Mouse (Mus musculus) limb, embryonic 12.5 days (tissue): Measurements from ENCODE around the gene Nfix. TPM values are rescaled to one million over a fixed set of nuclear protein-coding genes. Genes with fewer than 3 reads are reported as not detected.
A peak's percentile ranks its signal among the peaks of the same experiment; 100 is the strongest.

Experiments
- ATAC-seq: fragments of 200-750 bp; cut with Nextera tagmentation; 2 replicates; pipeline ENCODE4 v1.8.0; 2017; ENCODE audit warnings: low read depth, moderate TSS enrichment; ENCODE audit not compliant: insufficient number of reproducible peaks, insufficient read depth, low FRiP score, low TSS enrichment
- H3K27ac ChIP-seq: fragments of 300-500 bp; sonication (generic); 2 replicates; pipeline ENCODE4 v1.5.1; 2016; ENCODE audit warnings: mild to moderate bottlenecking, moderate library complexity
- H3K27me3 ChIP-seq: fragments of 300-500 bp; sonication (generic); 2 replicates; pipeline ENCODE4 v1.6.1; 2016; ENCODE audit warnings: mild to moderate bottlenecking, moderate library complexity
- H3K36me3 ChIP-seq: fragments of 300-500 bp; sonication (generic); 2 replicates; pipeline ENCODE4 v1.6.1; 2016; ENCODE audit warnings: mild to moderate bottlenecking, moderate library complexity
- H3K4me1 ChIP-seq: fragments of 300-500 bp; sonication (generic); replicated peaks from 2 replicates; pipeline ENCODE4 v1.6.1; 2016
- H3K4me2 ChIP-seq: fragments of 300-500 bp; sonication (generic); 2 replicates; pipeline ENCODE4 v1.6.1; 2016; ENCODE audit warnings: mild to moderate bottlenecking, moderate library complexity
- H3K4me3 ChIP-seq: fragments of 300-500 bp; sonication (generic); replicated peaks from 2 replicates; pipeline ENCODE4 v1.5.1; 2016; ENCODE audit warnings: mild to moderate bottlenecking
- H3K9ac ChIP-seq: fragments of 300-500 bp; sonication (generic); replicated peaks from 2 replicates; pipeline ENCODE4 v1.6.1; 2016; ENCODE audit warnings: mild to moderate bottlenecking, moderate library complexity
- H3K9me3 ChIP-seq: fragments of 300-500 bp; sonication (generic); 2 replicates; pipeline ENCODE4 v1.6.1; 2016; ENCODE audit warnings: mild to moderate bottlenecking, moderate library complexity
- WGBS: fragments of 180-500 bp; shearing (Covaris S2); methylation state at CpG from one replicate; pipeline ENCODE4 v1.1.7; 2016; 5-methylcytosine and 5-hydroxymethylcytosine counted together
- polyA plus RNA-seq: library from polyadenylated mRNA; unstranded; fragments of >200 nt; fragmentation: Nextera tagmentation; extraction: Ambion mirVana; gene quantifications from 2 replicates; pipeline ENCODE4 v1.2.1, GENCODE M21; 2016

Gene Nfix
- polyA plus RNA-seq, 1 experiment from 2014 or later = 14.5 TPM

GRCm38 (mm10) chr8:84657680-84658079 is 142.5 kb downstream of the Nfix start:
- no peaks in the 10 kb centered on the region for H3K36me3 ChIP-seq
- peak overlapping the region; percentile 76 for H3K4me2 ChIP-seq
- no peaks in the 10 kb centered on the region for H3K9me3 ChIP-seq
- peak overlapping the region; percentile 100 for H3K27ac ChIP-seq
- H3K27me3 ChIP-seq = no peaks in the 10 kb centered on the region
- 36% methylated on average over 4 of the region's 4 CpGs for WGBS
- no peak overlapping the region for H3K9ac ChIP-seq
- H3K4me3 ChIP-seq = no peak overlapping the region
- peaks cover 63% of the 10 kb centered on the region for H3K4me1 ChIP-seq
- ATAC-seq = no peak

- Histone ChIP-seq H3K4me3 (peak overlapping the region; percentile 37), H3K4me1 (peaks cover 63% of the 10 kb centered on the region), H3K9ac (peak overlapping the region; percentile 69; the same call in 1 of the 2 replicates)
Measured at GRCm38 (mm10) chr8:84657203-84657602, 142.9 kb downstream of the Nfix start.

GRCm38 (mm10) chr8:84656641-84657126 is 143.5 kb downstream of the Nfix start:
- Histone ChIP-seq H3K4me1 (peaks cover 63% of the 10 kb centered on the region), H3K36me3 (no peaks in the 10 kb centered on the region), H3K9ac (peak overlapping the region; percentile 69), H3K4me3 (peak overlapping the region; percentile 37), H3K27ac (peak overlapping the region; percentile 100), H3K27me3 (no peaks in the 10 kb centered on the region), H3K9me3 (no peaks in the 10 kb centered on the region), H3K4me2 (peak overlapping the region; percentile 76)
- WGBS = under 1% methylated on average over 23 of the region's 23 CpGs
- ATAC-seq = peak; percentile 44

More at GRCm38 (mm10) chr8:84657203-84657602, 142.9 kb downstream of the Nfix start:
- peak overlapping the region; percentile 76 for H3K4me2 ChIP-seq
- H3K27me3 ChIP-seq = no peaks in the 10 kb centered on the region
- peak overlapping the region; percentile 100 for H3K27ac ChIP-seq
- no peaks in the 10 kb centered on the region for H3K9me3 ChIP-seq
- ATAC-seq = no peak
- H3K36me3 ChIP-seq = no peaks in the 10 kb centered on the region

GRCm38 (mm10) chr8:84656191-84656525 is 144.0 kb downstream of the Nfix start:
- H3K36me3 ChIP-seq = no peaks in the 10 kb centered on the region
- no peaks in the 10 kb centered on the region for H3K27me3 ChIP-seq
- ATAC-seq = peak; percentile 44
- peak overlapping the region; percentile 100 for H3K27ac ChIP-seq
- peak overlapping the region; percentile 69 for H3K9ac ChIP-seq
- H3K4me3 ChIP-seq = peak overlapping the region; percentile 37
- H3K9me3 ChIP-seq = no peaks in the 10 kb centered on the region
- H3K4me1 ChIP-seq = peaks cover 66% of the 10 kb centered on the region
- WGBS = 0% methylated on average over 10 of the region's 10 CpGs
- peak overlapping the region; percentile 76 for H3K4me2 ChIP-seq

- Histone ChIP-seq H3K27me3 (no peaks in the 10 kb centered on the region), H3K4me2 (peak overlapping the region; percentile 76), H3K36me3 (no peaks in the 10 kb centered on the region), H3K4me3 (peak overlapping the region; percentile 37), H3K27ac (peak overlapping the region; percentile 100), H3K9ac (peak overlapping the region; percentile 69), H3K4me1 (peaks cover 68% of the 10 kb centered on the region), H3K9me3 (no peaks in the 10 kb centered on the region)
- WGBS = 0% methylated on average over 15 of the region's 15 CpGs
- ATAC-seq = peak; percentile 71
Measured at GRCm38 (mm10) chr8:84655336-84656190, 144.6 kb downstream of the Nfix start.

- ATAC-seq = no peak
- no peaks in the 10 kb centered on the region for H3K9me3 ChIP-seq
- 37% methylated on average over 4 of the region's 4 CpGs for WGBS
- H3K4me3 ChIP-seq = peak overlapping the region; percentile 37; the same call in 1 of the 2 replicates
- peak overlapping the region; percentile 100 for H3K27ac ChIP-seq
- no peak overlapping the region for H3K9ac ChIP-seq
- peaks cover 65% of the 10 kb centered on the region for H3K4me1 ChIP-seq
- H3K27me3 ChIP-seq = no peaks in the 10 kb centered on the region
- H3K4me2 ChIP-seq = peak overlapping the region; percentile 76
- H3K36me3 ChIP-seq = no peaks in the 10 kb centered on the region
Measured at GRCm38 (mm10) chr8:84654597-84654996, 145.5 kb downstream of the Nfix start.

- Histone ChIP-seq H3K27ac (peak overlapping the region; percentile 83), H3K4me3 (peak overlapping the region; percentile 3; the same call in 1 of the 2 replicates), H3K4me1 (peaks cover 56% of the 10 kb centered on the region), H3K36me3 (no peaks in the 10 kb centered on the region), H3K4me2 (peak overlapping the region; percentile 29), H3K9me3 (no peaks in the 10 kb centered on the region), H3K27me3 (no peaks in the 10 kb centered on the region), H3K9ac (no peak overlapping the region)
- 30% methylated on average over 9 of the region's 9 CpGs for WGBS
- ATAC-seq = no peak
Measured at GRCm38 (mm10) chr8:84653092-84653631, 147.0 kb downstream of the Nfix start.

- Histone ChIP-seq H3K36me3 (no peaks in the 10 kb centered on the region), H3K4me1 (peaks cover 34% of the 10 kb centered on the region), H3K4me2 (no peak overlapping the region), H3K9me3 (no peaks in the 10 kb centered on the region), H3K27ac (peak overlapping the region; percentile 89), H3K27me3 (no peaks in the 10 kb centered on the region), H3K4me3 (no peak overlapping the region), H3K9ac (no peak overlapping the region)
- 38% methylated on average over 3 of the region's 3 CpGs for WGBS
- ATAC-seq = no peak; the same call in 1 of the 2 replicates
Measured at GRCm38 (mm10) chr8:84650213-84650612, 149.9 kb downstream of the Nfix start.

Other genes starting within 250 kb of the Nfix start
- gene Ier2, start 137.5 kb downstream of the Nfix start, polyA plus RNA-seq = 134 and 144 TPM in 2 replicates
- 63.4 and 66.9 TPM in 2 replicates for gene Trmt1, start 114.0 kb downstream of the Nfix start, polyA plus RNA-seq
- 16.9 and 21.4 TPM in 2 replicates for gene Nacc1, start 112.5 kb downstream of the Nfix start, polyA plus RNA-seq
- 3.7 and 4.7 TPM in 2 replicates for gene Lyl1, start 98.9 kb downstream of the Nfix start, polyA plus RNA-seq
- gene G430095P16Rik, start 77.3 kb downstream of the Nfix start, polyA plus RNA-seq = 9.7 and 11.8 TPM in 2 replicates
- gene Dand5, start 22.5 kb upstream of the Nfix start, polyA plus RNA-seq = 4.1 and 5.1 TPM in 2 replicates
- 46.5 and 48.6 TPM in 2 replicates for gene Gadd45gip1, start 31.2 kb upstream of the Nfix start, polyA plus RNA-seq
- gene Rad23a, start 40.3 kb upstream of the Nfix start, polyA plus RNA-seq = 104 and 109 TPM in 2 replicates
- 764 and 842 TPM in 2 replicates for gene Calr, start 46.6 kb upstream of the Nfix start, polyA plus RNA-seq
- 109 and 114 TPM in 2 replicates for gene Farsa, start 56.6 kb upstream of the Nfix start, polyA plus RNA-seq
- 86.5 and 88.8 TPM in 2 replicates for gene Syce2, start 71.8 kb upstream of the Nfix start, polyA plus RNA-seq
- gene Gcdh, start 93.6 kb upstream of the Nfix start, polyA plus RNA-seq = 42.8 and 44.9 TPM in 2 replicates
- 4.3 and 5.1 TPM in 2 replicates for gene Klf1, start 101.6 kb upstream of the Nfix start, polyA plus RNA-seq
- gene Dnase2a, start 108.2 kb upstream of the Nfix start, polyA plus RNA-seq = 12.8 and 14.0 TPM in 2 replicates
- 0.33 and 0.60 TPM in 2 replicates for gene Mast1, start 137.0 kb upstream of the Nfix start, polyA plus RNA-seq
- gene Rtbdn, start 146.6 kb upstream of the Nfix start, polyA plus RNA-seq = 0.34 and 0.58 TPM in 2 replicates
- gene Gm49661, start 169.1 kb upstream of the Nfix start, polyA plus RNA-seq = not detected in 2 replicates
- 1,079 and 1,120 TPM in 2 replicates for gene Prdx2, start 169.2 kb upstream of the Nfix start, polyA plus RNA-seq
- 105 and 122 TPM in 2 replicates for gene Rnaseh2a, start 169.4 kb upstream of the Nfix start, polyA plus RNA-seq
- gene Junb, start 178.4 kb upstream of the Nfix start, polyA plus RNA-seq = 7.6 and 10.5 TPM in 2 replicates
- gene Hook2, start 190.3 kb upstream of the Nfix start, polyA plus RNA-seq = 19.3 and 19.7 TPM in 2 replicates
- not detected in 2 replicates for gene Best2, start 214.2 kb upstream of the Nfix start, polyA plus RNA-seq
- gene Asna1, start 224.9 kb upstream of the Nfix start, polyA plus RNA-seq = 134 TPM in 2 replicates
- gene Trir, start 226.5 kb upstream of the Nfix start, polyA plus RNA-seq = 177 and 182 TPM in 2 replicates
- 30.5 and 31.7 TPM in 2 replicates for gene Tnpo2, start 236.6 kb upstream of the Nfix start, polyA plus RNA-seq